Mouse (Mus musculus) embryonic facial prominence, embryonic 12.5 days (tissue): ENCODE data around the gene Nufip1. TPM values are rescaled to one million over a fixed set of nuclear protein-coding genes. Genes with fewer than 3 reads are reported as not detected.

Experiments
- ATAC-seq: fragments of 200-750 bp; cut with Nextera tagmentation; 2 replicates; pipeline ENCODE4 v1.8.0; 2017; ENCODE audit not compliant: insufficient number of reproducible peaks, insufficient read depth, low FRiP score, low TSS enrichment
- H3K27ac ChIP-seq: fragments of 300-500 bp; sonication (generic); 2 replicates; pipeline ENCODE4 v1.5.1; 2016; ENCODE audit warnings: mild to moderate bottlenecking
- H3K27me3 ChIP-seq: fragments of 300-500 bp; sonication (generic); 2 replicates; pipeline ENCODE4 v1.6.1; 2016; ENCODE audit warnings: mild to moderate bottlenecking, moderate library complexity
- H3K36me3 ChIP-seq: fragments of 300-500 bp; sonication (generic); 2 replicates; pipeline ENCODE4 v1.6.1; 2016; ENCODE audit warnings: mild to moderate bottlenecking
- H3K4me1 ChIP-seq: fragments of 300-500 bp; sonication (generic); 2 replicates; pipeline ENCODE4 v1.6.1; 2016
- H3K4me2 ChIP-seq: fragments of 300-500 bp; sonication (generic); replicated peaks from 2 replicates; pipeline ENCODE4 v1.6.1; 2016; ENCODE audit warnings: mild to moderate bottlenecking, moderate library complexity
- H3K4me3 ChIP-seq: fragments of 300-500 bp; sonication (generic); 2 replicates; pipeline ENCODE4 v1.5.1; 2016; ENCODE audit warnings: mild to moderate bottlenecking
- H3K9ac ChIP-seq: fragments of 300-500 bp; sonication (generic); 2 replicates; pipeline ENCODE4 v1.6.1; 2016; ENCODE audit warnings: mild to moderate bottlenecking, moderate library complexity
- H3K9me3 ChIP-seq: fragments of 300-500 bp; sonication (generic); 2 replicates; pipeline ENCODE4 v1.6.1; 2016; ENCODE audit warnings: mild to moderate bottlenecking, moderate library complexity
- WGBS: fragments of 180-500 bp; shearing (Covaris S2); methylation state at CpG from one replicate; pipeline ENCODE4 v1.1.7; 2016; 5-methylcytosine and 5-hydroxymethylcytosine counted together
- polyA plus RNA-seq: library from polyadenylated mRNA; unstranded; fragments of >200 nt; fragmentation: Nextera tagmentation; extraction: Ambion mirVana; gene quantifications from 2 replicates; pipeline ENCODE4 v1.2.1, GENCODE M21; 2016

Nufip1 gene
- polyA plus RNA-seq, 1 experiment from 2014 or later: 19.6 TPM

DNA sequence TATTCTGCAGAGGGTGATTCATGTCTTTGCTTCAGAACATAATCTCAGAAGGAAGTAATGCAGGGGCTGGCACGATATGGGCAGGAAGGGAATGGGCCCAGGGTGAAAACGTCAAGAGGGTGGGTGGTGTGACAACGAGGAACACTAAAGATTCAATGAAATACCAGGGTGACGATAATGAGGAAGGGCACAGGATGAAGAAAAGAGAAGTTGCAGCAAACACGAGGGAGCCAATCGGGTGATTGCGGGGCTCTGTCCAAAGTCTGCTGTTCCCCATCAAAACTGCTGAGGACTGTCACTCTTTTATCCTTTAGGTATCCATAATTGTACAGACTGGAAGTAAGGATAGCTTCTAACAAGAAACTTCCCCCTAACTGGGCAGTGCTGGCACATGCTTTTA lies 13.4 kb upstream of the Nufip1 start:
- no peak overlapping the region for H3K4me3 ChIP-seq
- H3K27me3 ChIP-seq: no peaks in the 10 kb centered on the region
- H3K36me3 ChIP-seq: peaks cover 54% of the 10 kb centered on the region
- 95% methylated on average over 7 of the region's 7 CpGs for WGBS
- H3K9ac ChIP-seq: no peak overlapping the region
- H3K27ac ChIP-seq: no peak overlapping the region
- no peak for ATAC-seq
- no peak overlapping the region for H3K4me2 ChIP-seq
- no peaks in the 10 kb centered on the region for H3K9me3 ChIP-seq
- H3K4me1 ChIP-seq: no peaks in the 10 kb centered on the region

DNA sequence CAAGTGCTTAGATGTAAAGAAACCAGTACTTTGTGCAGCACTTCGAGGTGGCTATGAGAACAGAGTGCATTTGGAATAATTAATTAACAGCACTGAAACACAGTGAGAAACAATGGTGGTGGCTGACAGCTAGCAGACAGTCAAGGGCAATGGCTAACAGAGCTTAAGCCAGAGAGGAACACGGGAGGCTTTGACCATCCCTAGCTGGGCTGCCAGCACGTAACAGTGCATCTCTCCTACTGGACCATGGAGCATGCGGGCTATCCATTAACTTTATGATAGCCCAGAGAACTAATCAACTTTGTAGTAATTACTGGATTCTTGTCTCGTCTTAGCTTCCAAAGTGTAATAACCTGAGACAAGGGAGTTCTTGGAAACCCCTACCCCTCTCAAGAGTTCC lies 12.9 kb upstream of the Nufip1 start:
- ATAC-seq: no peak
- H3K27ac ChIP-seq: no peak overlapping the region
- no peaks in the 10 kb centered on the region for H3K9me3 ChIP-seq
- H3K4me2 ChIP-seq: no peak overlapping the region
- no peaks in the 10 kb centered on the region for H3K4me1 ChIP-seq
- 89% methylated on average over 5 of the region's 5 CpGs for WGBS
- no peaks in the 10 kb centered on the region for H3K27me3 ChIP-seq
- no peak overlapping the region for H3K9ac ChIP-seq
- peaks cover 52% of the 10 kb centered on the region for H3K36me3 ChIP-seq
- no peak overlapping the region for H3K4me3 ChIP-seq

DNA sequence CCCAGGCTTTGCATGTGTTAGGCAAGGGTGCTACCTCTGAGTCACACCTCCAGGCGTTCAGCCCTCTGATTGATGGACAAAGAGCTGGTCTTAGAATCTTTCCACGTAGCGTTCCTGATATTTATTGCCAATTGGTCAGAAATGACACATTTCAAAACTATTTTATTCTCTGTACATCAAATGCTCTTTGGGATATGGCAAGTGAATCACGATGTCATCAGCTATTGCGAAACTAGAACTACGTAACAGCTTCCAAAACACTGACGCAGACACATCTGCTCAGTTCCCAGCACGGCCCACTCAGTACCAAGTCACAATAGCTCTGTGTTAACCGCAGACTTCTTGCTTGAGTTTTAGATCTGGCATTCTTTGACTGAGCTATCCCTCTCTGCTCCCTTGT lies 11.1 kb upstream of the Nufip1 start:
- H3K4me2 ChIP-seq: no peak overlapping the region
- H3K36me3 ChIP-seq: peaks cover 50% of the 10 kb centered on the region
- ATAC-seq: no peak
- no peak overlapping the region for H3K4me3 ChIP-seq
- WGBS: 95% methylated on average over 9 of the region's 9 CpGs
- H3K4me1 ChIP-seq: no peaks in the 10 kb centered on the region
- H3K27me3 ChIP-seq: no peaks in the 10 kb centered on the region
- H3K27ac ChIP-seq: no peak overlapping the region
- H3K9ac ChIP-seq: no peak overlapping the region
- H3K9me3 ChIP-seq: no peaks in the 10 kb centered on the region

DNA sequence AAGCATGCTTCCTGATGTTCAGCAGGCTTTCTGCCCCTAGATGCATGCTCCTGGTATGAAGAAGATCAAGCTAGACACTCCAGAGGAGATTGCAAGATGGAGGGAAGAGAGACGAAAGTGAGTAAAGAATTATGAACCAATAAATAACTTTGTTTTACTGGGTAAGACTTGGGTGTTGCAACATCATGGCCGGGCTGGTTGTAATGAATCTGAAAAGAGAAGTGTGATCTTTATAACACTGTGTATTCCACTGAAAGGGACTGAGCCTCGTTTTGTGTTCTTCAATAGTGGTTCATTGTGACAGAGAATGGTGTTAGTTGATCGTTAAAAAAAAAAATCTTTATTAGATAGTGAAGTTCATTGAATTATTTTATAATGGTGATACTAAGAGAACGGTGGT lies 5.1 kb downstream of the Nufip1 start:
- Histone ChIP-seq H3K9me3 (no peaks in the 10 kb centered on the region), H3K4me1 (peaks cover 10% of the 10 kb centered on the region; the same call in 1 of the 2 replicates), H3K27ac (no peak overlapping the region), H3K4me3 (no peak overlapping the region), H3K27me3 (no peaks in the 10 kb centered on the region), H3K4me2 (no peak overlapping the region), H3K36me3 (peaks cover 46% of the 10 kb centered on the region), H3K9ac (no peak overlapping the region)
- no peak for ATAC-seq
- 90% methylated on average over 5 of the region's 5 CpGs for WGBS

DNA sequence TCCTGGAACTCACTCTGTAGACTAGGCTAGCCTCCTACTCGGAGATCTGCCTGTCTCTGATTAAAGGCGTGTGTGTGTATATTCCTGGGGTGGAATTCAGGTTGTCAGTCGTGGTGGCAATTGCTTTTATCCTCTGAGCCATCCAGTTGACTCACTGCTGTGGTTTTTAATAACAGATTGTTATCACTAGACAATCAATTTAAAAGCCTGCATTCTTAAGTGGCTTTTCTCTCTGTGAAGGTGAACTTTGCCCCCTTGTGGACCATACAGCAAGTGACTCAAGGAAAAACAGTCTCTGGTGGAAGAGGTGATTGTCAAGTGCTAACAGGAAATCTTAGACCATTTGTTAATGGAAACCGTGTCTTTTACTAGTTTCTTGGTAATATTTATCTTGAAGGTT lies 8.3 kb downstream of the Nufip1 start:
- H3K27me3 ChIP-seq: no peaks in the 10 kb centered on the region
- 66% methylated on average over 4 of the region's 4 CpGs for WGBS
- H3K4me3 ChIP-seq: no peak overlapping the region
- no peak overlapping the region for H3K4me2 ChIP-seq
- no peak overlapping the region for H3K27ac ChIP-seq
- H3K9me3 ChIP-seq: no peaks in the 10 kb centered on the region
- no peak for ATAC-seq
- H3K36me3 ChIP-seq: peaks cover 59% of the 10 kb centered on the region
- H3K4me1 ChIP-seq: no peaks in the 10 kb centered on the region
- H3K9ac ChIP-seq: no peak overlapping the region

DNA sequence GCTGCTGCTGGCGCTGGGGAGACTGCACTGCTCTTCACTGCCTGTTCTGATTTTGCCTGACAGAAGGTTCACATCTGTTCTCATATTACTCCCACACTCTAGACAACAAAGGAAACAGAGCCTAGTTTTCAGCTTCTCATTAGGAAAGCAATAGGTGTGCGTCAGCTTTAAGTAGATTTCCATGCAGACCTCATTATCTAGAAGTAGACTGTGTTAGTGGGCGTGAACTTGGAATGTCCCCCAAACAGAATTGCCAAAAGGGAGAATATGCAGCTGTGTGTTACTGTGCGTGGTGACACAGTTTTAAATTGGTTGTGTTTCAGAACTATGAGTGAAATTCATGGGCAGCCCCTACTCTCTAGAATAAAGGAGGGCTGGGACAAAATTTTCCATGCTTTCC lies 9.8 kb downstream of the Nufip1 start:
- no peak overlapping the region for H3K9ac ChIP-seq
- peaks cover 49% of the 10 kb centered on the region for H3K36me3 ChIP-seq
- no peaks in the 10 kb centered on the region for H3K9me3 ChIP-seq
- no peak overlapping the region for H3K4me2 ChIP-seq
- H3K27ac ChIP-seq: no peak overlapping the region
- WGBS: 84% methylated on average over 4 of the region's 4 CpGs
- H3K4me1 ChIP-seq: no peaks in the 10 kb centered on the region
- H3K27me3 ChIP-seq: no peaks in the 10 kb centered on the region
- H3K4me3 ChIP-seq: no peak overlapping the region
- ATAC-seq: no peak

DNA sequence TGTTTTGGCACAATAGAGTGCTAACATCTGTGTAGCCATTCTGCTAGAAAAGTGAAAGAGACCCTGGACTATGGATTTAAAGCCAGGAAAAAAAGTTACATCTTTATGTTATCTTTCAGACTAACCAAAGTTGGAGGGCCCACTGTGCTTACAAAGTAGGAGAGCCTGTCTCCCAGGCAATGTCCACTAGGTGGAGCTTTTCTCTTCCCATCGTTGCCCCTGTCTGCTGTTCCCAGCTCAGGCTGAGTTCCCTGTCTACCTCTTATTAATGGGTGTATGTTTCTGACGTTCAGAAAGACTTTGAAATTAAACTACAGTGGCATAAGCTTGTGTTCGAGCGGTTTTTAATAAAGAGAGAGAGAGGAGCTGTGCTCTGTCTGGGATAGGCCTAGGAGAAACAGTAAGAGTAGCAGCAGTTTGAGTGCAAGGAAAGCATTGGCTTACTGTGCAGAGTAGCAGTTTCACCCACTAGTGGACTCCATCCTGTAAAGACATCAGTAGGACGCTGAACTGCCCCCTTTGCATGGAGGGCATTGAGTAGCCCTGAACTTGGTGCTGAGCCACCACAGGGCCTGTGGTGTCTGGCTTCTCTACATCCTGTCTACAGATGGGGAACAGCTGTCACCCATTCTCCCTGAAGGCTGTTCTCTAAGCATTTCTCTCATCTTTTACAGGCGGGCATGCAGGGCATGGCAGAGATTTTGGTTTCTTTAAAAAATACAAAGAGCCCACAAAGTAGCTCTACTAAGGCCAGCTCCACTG lies 11.4 kb downstream of the Nufip1 start:
- Histone ChIP-seq H3K4me2 (no peak overlapping the region), H3K36me3 (peaks cover 49% of the 10 kb centered on the region), H3K27me3 (no peaks in the 10 kb centered on the region), H3K4me3 (no peak overlapping the region), H3K4me1 (no peaks in the 10 kb centered on the region), H3K9me3 (no peaks in the 10 kb centered on the region), H3K9ac (no peak overlapping the region), H3K27ac (no peak overlapping the region)
- no peak for ATAC-seq
- 64% methylated on average over 6 of the region's 6 CpGs for WGBS

DNA sequence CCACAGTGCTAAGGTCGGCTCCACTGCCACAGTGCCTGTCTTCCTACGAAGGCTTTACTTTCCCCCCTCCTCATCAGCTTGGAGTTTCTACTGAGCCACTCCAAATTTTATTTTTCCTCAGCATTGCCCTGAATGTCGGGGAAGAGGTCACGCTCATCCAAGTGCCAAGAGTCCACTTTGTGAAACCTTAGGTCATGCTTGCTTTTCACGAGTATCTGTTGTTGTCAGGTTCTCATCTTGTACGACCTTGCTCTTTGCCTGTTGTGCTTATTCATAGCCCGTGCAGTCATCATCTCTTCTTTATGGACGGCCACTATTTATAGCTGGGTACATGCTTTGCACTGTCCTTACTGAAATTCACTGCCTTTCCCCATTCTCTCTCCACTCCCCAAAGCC lies 12.0 kb downstream of the Nufip1 start:
- 90% methylated on average over 8 of the region's 8 CpGs for WGBS
- peaks cover 49% of the 10 kb centered on the region for H3K36me3 ChIP-seq
- H3K4me1 ChIP-seq: no peaks in the 10 kb centered on the region

DNA sequence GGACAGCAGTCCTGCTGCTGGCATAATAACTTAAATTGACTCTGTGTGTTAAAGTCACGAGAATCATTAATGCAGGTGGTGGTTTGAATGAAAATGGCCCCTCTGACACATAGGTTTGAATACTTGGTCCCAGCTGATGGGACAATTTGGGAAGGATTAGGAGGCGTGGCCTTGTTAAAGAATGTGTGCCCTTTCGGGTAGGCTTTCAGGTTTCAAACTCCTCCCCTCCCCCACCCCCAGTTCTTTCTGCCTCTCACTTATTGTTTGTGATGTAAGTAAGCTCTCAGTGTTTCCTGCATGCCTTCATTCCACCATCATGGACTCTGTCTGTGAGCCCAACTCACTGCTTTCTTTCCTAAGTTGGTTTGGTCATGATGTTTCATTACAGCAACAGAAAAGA lies 16.6 kb downstream of the Nufip1 start:
- WGBS: 80% methylated on average over 3 of the region's 3 CpGs
- Histone ChIP-seq H3K4me1 (no peaks in the 10 kb centered on the region), H3K27ac (no peak overlapping the region), H3K36me3 (peaks cover 67% of the 10 kb centered on the region), H3K9ac (no peak overlapping the region), H3K9me3 (no peaks in the 10 kb centered on the region), H3K27me3 (no peaks in the 10 kb centered on the region), H3K4me2 (no peak overlapping the region), H3K4me3 (no peak overlapping the region)
- ATAC-seq: no peak

More for the DNA sequence above, 12.0 kb downstream of the Nufip1 start:
- Histone ChIP-seq H3K27me3 (no peaks in the 10 kb centered on the region), H3K4me3 (no peak overlapping the region), H3K9me3 (no peaks in the 10 kb centered on the region), H3K9ac (no peak overlapping the region), H3K27ac (no peak overlapping the region), H3K4me2 (no peak overlapping the region)
- ATAC-seq: no peak

DNA sequence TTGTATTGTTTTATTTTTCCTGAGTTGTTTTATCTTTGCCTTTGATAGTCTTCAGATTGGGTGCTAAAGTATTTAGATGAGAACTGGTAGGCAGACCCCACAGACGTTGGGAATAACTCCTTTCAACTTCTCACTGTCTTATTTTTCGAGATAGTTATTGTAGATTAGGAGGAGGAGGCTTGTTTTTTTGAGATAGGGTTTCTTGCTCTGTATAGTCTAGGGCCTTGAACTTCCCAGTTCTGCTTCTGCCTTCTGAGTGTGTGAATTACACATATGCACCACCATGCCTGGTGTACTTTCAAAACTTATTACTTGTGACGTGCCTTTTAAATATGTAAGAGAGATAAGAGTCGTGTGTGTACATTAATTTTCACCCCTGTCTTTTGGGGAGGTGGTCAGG lies 17.5 kb downstream of the Nufip1 start:
- no peak for ATAC-seq
- no peaks in the 10 kb centered on the region for H3K9me3 ChIP-seq
- 86% methylated on average over 4 of the region's 4 CpGs for WGBS
- peaks cover 67% of the 10 kb centered on the region for H3K36me3 ChIP-seq
- no peaks in the 10 kb centered on the region for H3K27me3 ChIP-seq
- no peaks in the 10 kb centered on the region for H3K4me1 ChIP-seq
- H3K4me3 ChIP-seq: no peak overlapping the region
- no peak overlapping the region for H3K9ac ChIP-seq
- no peak overlapping the region for H3K4me2 ChIP-seq
- H3K27ac ChIP-seq: no peak overlapping the region

DNA sequence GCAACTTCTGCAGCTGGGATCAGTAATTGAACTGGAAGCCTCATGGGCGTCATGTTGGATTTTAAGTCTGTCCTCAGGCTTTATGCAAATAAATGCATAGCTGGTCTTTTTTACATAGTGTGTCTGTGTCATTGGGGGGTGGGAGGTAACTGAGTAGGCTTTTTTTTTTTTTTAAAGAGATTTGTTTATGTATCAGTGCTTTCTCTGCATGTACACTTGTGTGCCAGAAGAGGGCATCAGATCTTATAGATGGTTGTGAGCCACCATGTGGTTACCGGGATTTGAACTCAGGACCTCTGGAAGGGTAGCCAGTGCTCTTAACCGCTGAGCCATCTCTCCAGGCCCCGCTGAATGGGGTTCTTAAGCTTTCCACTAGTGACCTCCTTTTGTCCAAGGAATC lies 24.3 kb downstream of the Nufip1 start:
- Histone ChIP-seq H3K9ac (no peak overlapping the region), H3K27ac (no peak overlapping the region), H3K27me3 (no peaks in the 10 kb centered on the region), H3K9me3 (no peaks in the 10 kb centered on the region), H3K4me2 (no peak overlapping the region), H3K4me1 (no peaks in the 10 kb centered on the region), H3K4me3 (no peak overlapping the region), H3K36me3 (peaks cover 54% of the 10 kb centered on the region)
- no peak for ATAC-seq
- WGBS: 89% methylated on average over 4 of the region's 4 CpGs

DNA sequence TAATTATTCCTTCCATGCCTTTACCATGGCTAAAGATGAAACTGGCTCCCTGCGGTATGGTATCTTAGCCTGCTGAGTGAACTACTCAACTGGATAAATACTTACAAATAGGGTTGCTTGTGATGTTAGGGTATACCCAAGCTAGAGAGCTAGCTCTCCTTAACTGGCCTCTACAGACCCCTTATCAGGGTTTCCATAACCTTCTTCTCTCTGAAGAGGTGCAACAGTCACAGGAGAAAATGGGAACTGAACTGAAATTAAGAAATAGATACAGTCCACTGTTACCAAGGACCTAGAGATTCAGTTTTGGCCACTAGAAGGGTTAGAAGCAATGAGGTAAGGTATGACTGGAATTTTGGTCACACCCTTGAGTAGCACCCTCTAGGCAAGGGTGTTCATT lies 34.6 kb downstream of the Nufip1 start:
- Histone ChIP-seq H3K9me3 (no peaks in the 10 kb centered on the region), H3K4me3 (no peak overlapping the region), H3K27ac (no peak overlapping the region), H3K27me3 (no peaks in the 10 kb centered on the region), H3K36me3 (no peaks in the 10 kb centered on the region), H3K9ac (no peak overlapping the region), H3K4me1 (peaks cover 3% of the 10 kb centered on the region; the same call in 1 of the 2 replicates), H3K4me2 (no peak overlapping the region)
- ATAC-seq: no peak
- WGBS: 82% methylated on average over 1 of the region's 1 CpGs
